Mouse (Mus musculus) myocyte (in vitro differentiated cells): Measurements from ENCODE around the gene Mnat1.

Experiments
- CEBPB ChIP-seq: IDR thresholded peaks from 2 replicates; pipeline ENCODE4 v1.6.1; 2011; ENCODE audit warnings: mild to moderate bottlenecking, moderate library complexity; ENCODE audit not compliant: poor library complexity, insufficient read depth, severe bottlenecking
- E2F4 ChIP-seq: IDR thresholded peaks from one replicate; pipeline ENCODE4 v1.6.1; 2011; ENCODE audit warnings: mild to moderate bottlenecking, control low read depth, moderate library complexity; ENCODE audit not compliant: insufficient read depth
- MAX ChIP-seq: IDR thresholded peaks from one replicate; pipeline ENCODE4 v1.6.1; 2011; ENCODE audit warnings: low read depth, mild to moderate bottlenecking, control low read depth
- MYOD1 ChIP-seq, 3 experiments: IDR thresholded peaks; one replicate each; pipeline ENCODE4 v1.6.1; 2011; ENCODE audit warnings: control low read depth in 2 of 3, low read depth in 2 of 3, mild to moderate bottlenecking in 2 of 3, moderate library complexity in 1 of 3; ENCODE audit not compliant: insufficient read length in 2 of 3, control insufficient read depth in 1 of 3
- MYOG ChIP-seq, 3 experiments: IDR thresholded peaks; one replicate each; pipeline ENCODE4 v1.6.1; 2011; ENCODE audit warnings: control low read depth in 2 of 3, low read depth in 2 of 3, mild to moderate bottlenecking in 2 of 3; ENCODE audit not compliant: insufficient read length in 2 of 3, control insufficient read depth in 1 of 3, insufficient read depth in 1 of 3
- POLR2A ChIP-seq: IDR thresholded peaks from one replicate; pipeline ENCODE4 v1.6.1; 2011; ENCODE audit warnings: low read depth, mild to moderate bottlenecking, control low read depth, moderate library complexity; ENCODE audit not compliant: insufficient read length
- POLR2AphosphoS2 ChIP-seq: IDR thresholded peaks from one replicate; pipeline ENCODE4 v1.6.1; 2011; ENCODE audit warnings: low read depth, control low read depth; ENCODE audit not compliant: insufficient read length
- REST ChIP-seq: IDR thresholded peaks from one replicate; pipeline ENCODE4 v1.6.1; 2011; ENCODE audit warnings: mild to moderate bottlenecking, control low read depth, moderate library complexity; ENCODE audit not compliant: insufficient read depth, insufficient read length
- TCF12 ChIP-seq: IDR thresholded peaks from one replicate; pipeline ENCODE4 v1.6.1; 2011; ENCODE audit warnings: mild to moderate bottlenecking, control low read depth; ENCODE audit not compliant: poor library complexity, insufficient read depth, severe bottlenecking
- TCF3 ChIP-seq: IDR thresholded peaks from one replicate; pipeline ENCODE4 v1.6.1; 2011; ENCODE audit warnings: low read depth, control low read depth; ENCODE audit not compliant: insufficient read length
- USF1 ChIP-seq: IDR thresholded peaks from one replicate; pipeline ENCODE4 v1.6.1; 2011; ENCODE audit warnings: low read depth, mild to moderate bottlenecking, control low read depth, moderate library complexity

DNA sequence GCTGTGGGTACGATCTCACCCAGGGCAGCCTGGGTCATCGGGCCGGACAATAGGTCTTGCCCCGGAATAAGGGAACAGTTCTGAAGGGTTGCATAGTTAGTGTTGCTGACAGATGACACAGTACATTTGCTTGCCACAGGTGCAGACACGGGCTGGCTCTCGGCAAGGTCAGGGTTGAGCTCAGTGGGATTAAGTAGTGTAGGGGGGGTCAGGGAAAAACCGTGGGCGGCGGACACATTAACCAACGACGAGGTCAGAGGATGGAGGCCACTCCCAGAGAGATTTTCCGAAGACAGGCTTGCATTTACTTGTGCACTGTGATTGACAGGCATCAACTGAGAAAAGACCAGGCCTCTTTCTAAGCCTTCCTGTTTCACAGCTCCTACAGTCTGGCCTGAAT, 19.8 kb upstream of the Mnat1 start:
- TF ChIP-seq POLR2A (no peak), POLR2AphosphoS2 (no peak), MYOG (IDR thresholded peaks at IDR 0.05; ENCODE audit: control insufficient read depth in 1 of 3, insufficient read depth in 1 of 3, insufficient read length in 2 of 3, low read depth in 2 of 3) (peak in 2 of 3 experiments; percentile 39 to 61), MAX (no peak), USF1 (no peak), MYOD1 (IDR thresholded peaks at IDR 0.05; ENCODE audit: control insufficient read depth in 1 of 3, insufficient read length in 2 of 3, low read depth in 2 of 3) (peak in 2 of 3 experiments; percentile 62 to 79), E2F4 (no peak), TCF12 (no peak), TCF3 (no peak), REST (no peak), CEBPB (no peak)
